ENCODE assay signal across 27 mouse cellular contexts in genomic region chr4:53406866-53407265, GRCm38 (mm10).
"Had no signal": no experiment of that assay in that cellular context is flagged by ENCODE, and none has a peak within 500 bp of the region (broad histone marks: within the 10 kb centered on the region; RNA-seq: fewer than 3 reads in every experiment).

No protein-coding gene starts in this region.

- H3K4me1 ChIP-seq: limb, embryonic 12.5 days; limb, embryonic 13.5 days; liver, embryonic 12.5 days; liver, embryonic 13.5 days; midbrain, embryonic 12.5 days had no signal

- H3K9me3 ChIP-seq: limb, embryonic 10.5 days; limb, embryonic 12.5 days; limb, embryonic 13.5 days; limb, embryonic 15.5 days; liver, embryonic 12.5 days; liver, embryonic 13.5 days; liver, embryonic 15.5 days; lung, embryonic 15.5 days; megakaryocyte, embryonic 14.5 days; midbrain, embryonic 10.5 days; midbrain, embryonic 12.5 days; midbrain, embryonic 13.5 days; midbrain, embryonic 15.5 days had no signal

- H3K9ac ChIP-seq: limb, embryonic 12.5 days; limb, embryonic 13.5 days; limb, embryonic 15.5 days; liver, embryonic 12.5 days; liver, embryonic 13.5 days; liver, embryonic 14.5 days; liver, embryonic 15.5 days; liver, postnatal 0 days; lung, embryonic 14.5 days; lung, embryonic 15.5 days; midbrain, embryonic 12.5 days; midbrain, embryonic 13.5 days; midbrain, embryonic 15.5 days had no signal

- H3K4me3 ChIP-seq: limb, embryonic 10.5 days; limb, embryonic 12.5 days; limb, embryonic 13.5 days; limb, embryonic 15.5 days; liver, embryonic 12.5 days; liver, embryonic 13.5 days; liver, embryonic 15.5 days; lung, embryonic 15.5 days; megakaryocyte, embryonic 14.5 days; midbrain, embryonic 10.5 days; midbrain, embryonic 12.5 days; midbrain, embryonic 13.5 days; midbrain, embryonic 15.5 days; myocyte had no signal

- H3K36me3 ChIP-seq: limb, embryonic 10.5 days; limb, embryonic 12.5 days; limb, embryonic 13.5 days; limb, embryonic 15.5 days; liver, embryonic 12.5 days; liver, embryonic 13.5 days; liver, embryonic 15.5 days; lung, embryonic 15.5 days; midbrain, embryonic 10.5 days; midbrain, embryonic 12.5 days; midbrain, embryonic 13.5 days; midbrain, embryonic 15.5 days had no signal

- H3K27ac ChIP-seq: limb, embryonic 10.5 days; limb, embryonic 12.5 days; limb, embryonic 13.5 days; limb, embryonic 15.5 days; liver, embryonic 12.5 days; liver, embryonic 13.5 days; liver, embryonic 14.5 days; liver, embryonic 15.5 days; lung, embryonic 15.5 days; macrophage; midbrain, embryonic 10.5 days; midbrain, embryonic 12.5 days; midbrain, embryonic 13.5 days; midbrain, embryonic 15.5 days had no signal

- DNase-seq: left cerebral cortex, postnatal 4 days; liver; liver, embryonic 13.5 days; liver, postnatal 0 days; lung, adult 18-20 months; lung, adult 2 months; lung, embryonic 14.5 days; lung, postnatal 10 days; lung, postnatal 14 days; lung, postnatal 36 days; lung, postnatal 4 days; midbrain, embryonic 14.5 days had no signal

- H3K27me3 ChIP-seq: limb, embryonic 12.5 days; limb, embryonic 13.5 days; limb, embryonic 15.5 days; liver, embryonic 12.5 days; liver, embryonic 13.5 days; liver, embryonic 15.5 days; lung, embryonic 15.5 days; midbrain, embryonic 12.5 days; midbrain, embryonic 13.5 days; midbrain, embryonic 15.5 days had no signal
